Mouse (Mus musculus): Measurements from ENCODE around the gene Aplp2.

Aplp2 gene

GRCm38 (mm10) chr9:31127876-31128465 is 83.6 kb downstream of the Aplp2 start:
- in situ Hi-C loops (cut with MboI, MseI) = loop anchor here (10.0 kb wide), 1 partner anchor 417 kb away; no protein-coding TSS in a partner anchor

DNA sequence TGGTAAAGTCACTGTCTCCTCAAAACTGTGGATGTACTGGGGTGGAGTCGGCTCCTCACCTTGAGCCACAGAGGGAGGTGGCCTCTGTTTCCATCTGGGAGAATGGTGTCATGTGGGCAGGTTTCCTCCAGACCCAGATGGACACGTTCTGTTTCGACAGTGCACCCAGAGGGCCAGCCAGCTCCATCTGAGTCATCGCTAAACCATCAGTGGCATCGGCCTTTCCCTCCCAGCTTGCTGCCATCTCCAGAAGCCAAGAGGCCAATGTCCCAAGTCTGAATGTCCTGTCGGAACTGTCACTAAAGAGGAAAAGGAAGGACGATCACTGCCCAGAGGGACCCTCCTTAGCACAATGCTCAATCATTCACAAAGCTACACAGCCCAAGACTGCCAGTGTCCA is 85.5 kb downstream of the Aplp2 start:
- in situ Hi-C loops (cut with MboI, MseI) = loop anchor here (10.0 kb wide), 1 partner anchor 419 kb away; no protein-coding TSS in a partner anchor

DNA sequence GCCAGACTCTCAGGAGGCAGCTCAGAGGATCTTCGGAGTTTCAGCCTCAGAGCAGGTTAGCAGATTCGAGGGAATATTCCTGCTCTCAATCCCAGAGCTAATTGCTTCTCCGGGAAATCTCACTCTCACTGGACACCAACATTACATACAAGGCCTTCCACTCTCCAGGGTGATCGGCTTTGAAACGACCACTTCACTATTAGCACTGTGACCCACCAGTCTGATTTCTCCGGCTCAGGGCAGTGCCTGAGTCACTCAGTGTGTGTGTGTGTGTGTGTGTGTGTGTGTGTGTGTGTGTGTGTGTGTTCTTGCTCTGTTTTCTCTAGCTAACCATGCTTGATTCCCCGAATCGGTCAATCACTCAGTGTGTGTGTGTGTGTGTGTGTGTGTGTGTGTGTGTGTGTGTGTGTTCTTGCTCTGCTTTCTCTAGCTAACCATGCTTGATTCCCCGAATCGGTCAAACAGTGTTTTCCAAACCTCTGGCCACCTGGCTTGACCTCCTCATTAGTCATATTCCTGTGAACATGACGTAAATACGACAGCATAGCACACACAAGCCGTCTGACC is 89.1 kb downstream of the Aplp2 start:
- in situ Hi-C loops (cut with MboI, MseI) = loop anchor here (10.0 kb wide), 1 partner anchor 422 kb away; no protein-coding TSS in a partner anchor

DNA sequence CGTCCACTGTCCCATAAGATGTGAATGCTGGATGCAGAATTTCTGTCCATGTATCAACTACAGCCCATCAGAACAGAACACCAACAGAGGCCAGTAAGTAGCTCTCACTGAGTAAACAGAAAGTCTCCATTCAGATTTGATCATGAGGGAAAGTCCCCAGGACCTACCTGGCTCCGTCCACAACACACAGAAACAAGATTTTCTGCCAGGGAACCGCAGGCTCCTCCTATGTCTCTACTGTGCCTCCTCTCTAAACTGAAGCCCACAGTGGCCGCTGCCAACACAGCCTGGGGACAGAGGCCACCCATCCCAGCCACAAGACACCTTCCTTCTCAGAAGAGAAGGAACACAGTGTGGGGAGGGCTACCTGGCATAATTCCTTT is 91.1 kb downstream of the Aplp2 start:
- in situ Hi-C loops (cut with MboI, MseI) = loop anchor here (10.0 kb wide), 1 partner anchor 424 kb away; no protein-coding TSS in a partner anchor

DNA sequence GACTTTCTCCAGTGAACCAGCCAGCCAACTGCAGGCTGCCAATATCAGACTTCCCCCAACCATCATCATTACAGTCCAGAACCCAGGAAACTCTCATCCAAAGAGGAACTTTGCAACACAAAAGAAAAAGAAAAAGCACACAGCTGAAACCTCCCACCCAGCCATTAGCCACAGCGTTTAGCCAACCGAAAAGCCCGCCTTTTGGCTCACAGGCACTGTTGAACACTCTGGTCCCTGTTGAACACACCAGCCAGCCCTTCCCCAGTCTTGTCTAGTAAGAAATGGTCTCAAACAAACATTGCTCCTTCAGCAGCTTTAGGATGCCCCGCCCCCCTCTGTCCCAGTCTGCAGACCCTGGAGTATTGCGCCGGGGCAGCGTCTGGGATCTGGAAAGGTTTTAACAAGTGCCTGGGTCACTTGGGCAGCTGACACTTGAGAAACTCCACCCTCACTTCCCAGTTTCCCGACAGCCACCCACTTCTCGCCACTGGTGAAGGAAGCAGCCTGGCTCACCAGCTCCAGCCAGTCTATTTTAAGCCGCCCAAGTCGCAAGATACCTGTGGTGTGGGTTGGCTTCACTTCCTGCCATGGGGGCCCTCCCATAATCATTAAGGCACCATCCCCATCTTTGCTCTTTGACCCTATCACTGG is 91.6 kb downstream of the Aplp2 start:
- in situ Hi-C loops (cut with MboI, MseI) = loop anchor here (10.0 kb wide), 1 partner anchor 425 kb away; no protein-coding TSS in a partner anchor

DNA sequence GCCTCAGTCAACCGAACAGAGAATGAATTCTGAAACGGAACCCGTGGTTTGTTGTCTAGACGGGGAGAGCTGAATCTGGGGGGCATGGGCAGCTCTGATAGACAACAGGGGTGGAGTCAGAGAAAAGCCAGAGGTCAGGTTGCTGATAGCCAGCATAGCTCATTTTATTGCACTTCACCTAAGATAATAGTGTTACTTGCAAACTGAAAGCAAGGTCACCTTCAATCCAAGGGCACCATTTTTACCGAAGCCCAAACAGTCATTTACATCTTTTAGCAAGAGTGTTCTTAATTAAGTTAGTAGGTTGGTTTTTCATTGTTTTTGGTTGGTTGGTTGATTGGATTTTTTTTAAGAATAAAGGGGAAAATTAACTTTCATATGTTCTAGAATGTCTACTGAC is 92.2 kb downstream of the Aplp2 start:
- in situ Hi-C loops (cut with MboI, MseI) = no loop called here

GRCm38 (mm10) chr9:31118520-31119298 is 92.9 kb downstream of the Aplp2 start:
- in situ Hi-C loops (cut with MboI, MseI) = no loop called here

GRCm38 (mm10) chr9:31117488-31117887 is 94.1 kb downstream of the Aplp2 start:
- in situ Hi-C loops (cut with MboI, MseI) = no loop called here

GRCm38 (mm10) chr9:31117088-31117487 is 94.5 kb downstream of the Aplp2 start:
- in situ Hi-C loops (cut with MboI, MseI) = no loop called here

GRCm38 (mm10) chr9:31115586-31115985 is 96.0 kb downstream of the Aplp2 start:
- in situ Hi-C loops (cut with MboI, MseI) = no loop called here

- in situ Hi-C loops (cut with MboI, MseI) = no loop called here
These were observed 103.2 kb downstream of the Aplp2 start for GRCm38 (mm10) chr9:31108464-31108863.
